Comparison of ENCODE assay signal across 19 mouse cellular contexts in the genomic region with DNA sequence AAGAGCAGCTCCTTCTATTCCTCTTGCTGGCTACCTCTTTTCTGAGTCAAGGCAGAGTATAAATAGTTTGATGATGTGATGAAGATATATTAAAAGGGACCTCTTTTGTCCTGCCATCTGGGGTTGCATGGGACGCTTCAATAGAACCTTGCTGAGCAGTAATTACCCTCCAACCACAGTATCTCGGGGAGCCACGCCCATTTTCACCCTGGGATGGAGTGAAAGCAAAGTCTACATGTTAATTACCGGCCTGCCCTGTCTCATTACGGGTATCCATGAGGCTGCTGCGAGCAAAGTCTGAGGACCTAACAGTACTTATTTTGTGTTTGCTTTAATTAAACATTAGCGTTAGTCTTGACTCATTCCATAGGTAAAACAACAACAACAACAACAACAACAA. TPM values are rescaled to one million over a fixed set of nuclear protein-coding genes. Genes with fewer than 3 reads are reported as not detected.
DNase-seq lines count a peak whose midpoint lies in the region; ATAC-seq lines count a peak whose summit lies in the region.
"Had no signal": no experiment of that assay in that cellular context is flagged by ENCODE, and none has a peak within 500 bp of the region (broad histone marks: within the 10 kb centered on the region; RNA-seq: fewer than 3 reads in every experiment).

No protein-coding gene starts in this region.

- no peak overlapping the region for H3K4me3 ChIP-seq in hindbrain, embryonic 11.5 days (ENCODE audit: low read depth, low read length)
- H3K4me3 ChIP-seq in hindbrain, embryonic 13.5 days, result no peak overlapping the region
- H3K4me3 ChIP-seq: embryonic facial prominence, embryonic 15.5 days; limb, embryonic 13.5 days had no signal

- H3K27me3 ChIP-seq in hindbrain, embryonic 11.5 days (ENCODE audit: control insufficient read depth, insufficient read depth, low read length), result no peaks in the 10 kb centered on the region; the same call in 1 of the 2 replicates
- peaks cover 16% of the 10 kb centered on the region; the same call in 1 of the 2 replicates for H3K27me3 ChIP-seq in hindbrain, embryonic 13.5 days

- peaks cover 7% of the 10 kb centered on the region for H3K4me1 ChIP-seq in hindbrain, embryonic 11.5 days (replicated peaks; ENCODE audit: control insufficient read depth, insufficient read depth, low read length)
- peaks cover 37% of the 10 kb centered on the region for H3K4me1 ChIP-seq in hindbrain, embryonic 13.5 days (replicated peaks)
- H3K4me1 ChIP-seq: embryonic facial prominence, embryonic 15.5 days; limb, embryonic 13.5 days had no signal

- no peak overlapping the region for H3K4me2 ChIP-seq in hindbrain, embryonic 11.5 days (replicated peaks; ENCODE audit: low read depth, low read length)
- H3K4me2 ChIP-seq in hindbrain, embryonic 13.5 days, result no peak overlapping the region
- H3K4me2 ChIP-seq: embryonic facial prominence, embryonic 15.5 days; limb, embryonic 13.5 days had no signal

- intact Hi-C loops in left cerebral cortex, postnatal 4 days (cut with DNase I), result loop anchor here (10.0 kb wide), 1 partner anchor 132 kb away; no protein-coding TSS in a partner anchor

- H3K9me3 ChIP-seq in hindbrain, embryonic 11.5 days (ENCODE audit: control insufficient read depth, low read length), result no peaks in the 10 kb centered on the region
- no peaks in the 10 kb centered on the region for H3K9me3 ChIP-seq in hindbrain, embryonic 13.5 days
- H3K9me3 ChIP-seq: embryonic facial prominence, embryonic 15.5 days; limb, embryonic 13.5 days had no signal

- H3K9ac ChIP-seq in hindbrain, embryonic 11.5 days (ENCODE audit: low read depth, low read length), result no peak overlapping the region
- no peak overlapping the region for H3K9ac ChIP-seq in hindbrain, embryonic 13.5 days
- H3K9ac ChIP-seq: embryonic facial prominence, embryonic 15.5 days; limb, embryonic 13.5 days had no signal

- peak; percentile 46; the same call in 1 of the 2 replicates for ATAC-seq in hindbrain, embryonic 11.5 days (ENCODE audit: low FRiP score)
- no peak for ATAC-seq in hindbrain, embryonic 13.5 days (ENCODE audit: low FRiP score)
- ATAC-seq: inflammation-experienced regulatory T-cells, adult 6 months had no signal

- H3K27ac ChIP-seq in hindbrain, embryonic 11.5 days (ENCODE audit: low read depth, low read length), result no peak overlapping the region
- H3K27ac ChIP-seq in hindbrain, embryonic 13.5 days, result no peak overlapping the region
- H3K27ac ChIP-seq: embryonic facial prominence, embryonic 15.5 days; limb, embryonic 13.5 days had no signal

- 16% methylated on average over 7 of the region's 7 CpGs for WGBS in hindbrain, embryonic 11.5 days
- WGBS in hindbrain, embryonic 13.5 days, result 7% methylated on average over 7 of the region's 7 CpGs

- DNase-seq in hindbrain, embryonic 11.5 days (ENCODE audit: low spot score), result peak; percentile 63
- peak; percentile 48 for DNase-seq in embryo, embryonic 10.5 days (ENCODE audit: low spot score)
- peak; percentile 35 for DNase-seq in kidney, adult 11 months
- DNase-seq in kidney, postnatal 25 days, result peak; percentile 60 to 71
- DNase-seq in ovary, postnatal 36 days (ENCODE audit: low spot score), result no peak
- no peak for DNase-seq in left cerebral cortex, postnatal 4 days
- DNase-seq in spleen, postnatal 10 days (ENCODE audit: low spot score in 2 of 2), result no peak
- DNase-seq: adrenal gland, postnatal 10 days; cerebellum, adult 9-11 months; lung, postnatal 36 days; right cerebral cortex, postnatal 14 days; thymus, adult 18-20 months had no signal

- H3K36me3 ChIP-seq in hindbrain, embryonic 11.5 days (ENCODE audit: control insufficient read depth, insufficient read depth, low read length), result no peaks in the 10 kb centered on the region
- no peaks in the 10 kb centered on the region for H3K36me3 ChIP-seq in hindbrain, embryonic 13.5 days
- H3K36me3 ChIP-seq: embryonic facial prominence, embryonic 15.5 days; limb, embryonic 13.5 days had no signal

RNA-seq across cellular contexts. Expression of a gene that starts 27.9 kb away (rescaled TPM):
- polyA plus RNA-seq in hindbrain, embryonic 11.5 days (2014; fragmentation: Nextera tagmentation; extraction: Ambion mirVana), result 0.48 and 0.68 TPM in 2 replicates
- polyA plus RNA-seq in hindbrain, embryonic 13.5 days (2015; fragmentation: Nextera tagmentation; extraction: Ambion mirVana), result 0.44 and 0.91 TPM in 2 replicates
- under 1 TPM in 1 of 2 experiments, not detected in 1; 0.10 TPM for total RNA-seq in left cerebral cortex, postnatal 4 days (2021)
- total RNA-seq: adrenal gland, postnatal 10 days; granulocyte monocyte progenitor cell, adult 5-6 weeks had no signal
- polyA plus RNA-seq: C2C12; inflammation-experienced regulatory T-cells, adult 6 months; liver, embryonic 16.5 days had no signal

RNA-seq across cellular contexts. Expression of a gene that starts 40.2 kb away (rescaled TPM):
- polyA plus RNA-seq in hindbrain, embryonic 11.5 days (2014; fragmentation: Nextera tagmentation; extraction: Ambion mirVana), result 2.8 and 4.3 TPM in 2 replicates
- 3.8 and 4.1 TPM in 2 replicates for polyA plus RNA-seq in hindbrain, embryonic 13.5 days (2015; fragmentation: Nextera tagmentation; extraction: Ambion mirVana)
- 1 to 10 TPM; 1.4 to 1.7 TPM for total RNA-seq in left cerebral cortex, postnatal 4 days (2021)
- total RNA-seq: granulocyte monocyte progenitor cell, adult 5-6 weeks had no signal
- polyA plus RNA-seq: C2C12; inflammation-experienced regulatory T-cells, adult 6 months had no signal

Comparison
In these comparisons a context has a peak if more than half of its experiments do, and no peak if none do; other contexts are left out.
1. DNase-seq: peak in hindbrain, embryonic 11.5 days (single experiment), embryo, embryonic 10.5 days (single experiment), kidney, adult 11 months (single experiment) and kidney, postnatal 25 days (2 of 2); none in ovary, postnatal 36 days (single experiment), left cerebral cortex, postnatal 4 days (single experiment) and spleen, postnatal 10 days (0 of 2).